Mouse (Mus musculus) cerebellum, postnatal 14 days (tissue): ENCODE data around the gene Zfp934.
"Not testable (repeated sequence)": the region's sequence is repeated elsewhere in the genome, so short reads cannot be mapped to it uniquely, and the experiment has no call there.

Source experiments
- DNase-seq, 2 experiments: peaks; one replicate each; pipeline ENCODE4 v3.0.0; 2021; ENCODE audit warnings: mixed read lengths in 2 of 2

Gene Zfp934

DNA sequence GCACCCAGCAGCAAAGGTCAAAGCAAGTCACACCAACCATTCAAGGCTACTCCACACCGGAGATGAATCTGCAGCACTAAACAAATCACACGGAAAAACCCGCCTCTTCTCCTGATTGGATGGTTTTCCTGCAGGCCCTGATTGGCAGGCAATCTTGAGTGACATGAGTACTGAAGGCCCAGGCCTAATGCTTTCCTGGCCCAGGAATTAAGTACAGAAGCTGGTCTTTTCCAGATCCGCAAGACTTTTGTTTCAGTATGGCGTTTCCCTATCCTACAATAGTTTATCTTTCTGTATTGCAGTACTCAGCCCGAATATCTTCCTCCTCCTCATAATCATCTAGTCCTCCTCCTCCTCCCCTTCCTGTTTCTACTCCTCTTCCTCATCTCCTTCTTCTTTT lies at the start of gene Zfp934:
Gene Zfp934, minus strand, starts transcription at position 101 of the 400 bp plus-strand sequence.
- DNase-seq, result not testable (repeated sequence)

DNA sequence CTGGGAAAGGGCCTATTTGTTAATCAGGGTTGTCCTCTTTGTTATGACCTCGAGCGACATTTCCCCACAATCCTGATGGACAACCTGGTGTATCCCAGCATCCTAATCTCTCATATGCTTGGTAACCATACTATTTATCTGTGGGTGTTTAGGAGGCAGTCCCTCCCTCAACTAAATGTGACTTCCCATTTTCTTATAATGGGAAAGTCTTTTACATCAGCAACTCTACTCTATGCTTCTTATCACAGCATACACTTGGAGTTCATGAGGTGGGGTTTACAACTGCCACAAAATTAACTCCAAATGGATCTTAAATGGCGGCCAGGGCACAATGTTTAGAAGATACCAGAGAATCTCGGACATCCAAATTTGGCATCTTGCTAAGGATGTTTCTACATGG lies 46.5 kb upstream of the Zfp934 start:
- DNase-seq, result not testable (repeated sequence)

DNA sequence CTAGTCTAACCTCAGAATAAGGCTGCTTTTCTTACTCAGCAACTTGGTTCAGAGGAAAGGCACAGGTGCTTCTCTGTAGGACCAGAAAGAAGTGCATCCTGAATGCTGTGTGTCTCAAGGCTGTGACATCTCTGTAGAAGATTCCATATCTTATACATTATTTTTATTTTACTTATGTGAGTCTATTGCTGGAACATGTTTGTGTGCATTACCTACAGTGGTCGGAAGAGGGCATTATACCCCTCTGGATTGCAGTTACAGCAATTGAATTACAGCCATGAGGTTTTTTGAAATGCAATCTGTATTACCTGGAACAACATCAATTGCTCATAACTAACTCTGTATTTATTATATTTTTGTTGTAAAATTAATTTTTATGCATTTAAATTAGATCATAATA lies 9.3 kb downstream of the Zfp934 start:
- DNase-seq, result peak; percentile 10 to 29

DNA sequence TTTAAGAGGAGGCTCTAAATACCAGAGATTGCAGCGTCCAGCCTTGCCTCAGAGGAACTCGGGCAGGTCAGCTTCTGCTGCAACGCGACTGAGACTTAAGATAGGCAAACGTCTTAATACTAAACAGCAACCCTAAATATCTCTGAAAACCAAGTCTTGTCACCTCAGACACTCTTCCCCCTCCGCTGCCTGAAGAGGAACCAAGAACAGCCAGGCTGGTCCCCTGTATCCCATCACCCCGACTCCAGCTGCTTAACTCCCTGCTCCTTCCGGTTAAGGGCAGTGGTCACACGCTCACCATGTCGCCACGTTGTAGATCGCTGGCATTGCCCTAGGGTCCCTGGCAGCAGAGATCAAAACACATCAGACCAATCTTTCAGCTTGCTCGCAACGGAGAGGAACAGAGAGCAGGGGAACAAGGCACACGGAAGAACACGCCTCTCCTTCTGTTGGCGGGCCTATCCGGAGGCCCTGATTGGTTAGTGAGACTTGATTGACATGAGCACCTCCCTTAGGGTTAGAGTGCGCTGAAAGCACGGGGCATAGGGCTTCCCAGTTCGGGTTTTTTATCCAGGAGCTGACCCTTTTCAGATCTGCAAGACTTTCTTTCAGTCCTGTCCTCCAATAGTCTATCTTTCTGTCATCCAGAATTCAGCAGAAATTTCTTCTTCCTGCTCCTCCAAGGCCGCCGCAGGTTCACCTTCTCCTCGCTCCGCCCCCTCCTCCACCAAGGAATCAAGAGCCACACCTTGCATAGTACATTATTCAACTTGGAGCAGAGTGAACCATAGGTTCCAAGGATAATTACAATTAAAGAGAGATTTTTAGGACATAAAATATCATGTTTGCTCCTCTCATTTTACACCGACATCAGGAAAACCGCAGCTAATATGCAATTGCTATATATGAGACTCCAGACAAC lies 12.5 kb downstream of the Zfp934 start, which contains the start of gene Zfp935:
Gene Zfp935, minus strand, starts transcription at position 323 of the 922 bp plus-strand sequence.
- DNase-seq, result peak; percentile 54 to 68

DNA sequence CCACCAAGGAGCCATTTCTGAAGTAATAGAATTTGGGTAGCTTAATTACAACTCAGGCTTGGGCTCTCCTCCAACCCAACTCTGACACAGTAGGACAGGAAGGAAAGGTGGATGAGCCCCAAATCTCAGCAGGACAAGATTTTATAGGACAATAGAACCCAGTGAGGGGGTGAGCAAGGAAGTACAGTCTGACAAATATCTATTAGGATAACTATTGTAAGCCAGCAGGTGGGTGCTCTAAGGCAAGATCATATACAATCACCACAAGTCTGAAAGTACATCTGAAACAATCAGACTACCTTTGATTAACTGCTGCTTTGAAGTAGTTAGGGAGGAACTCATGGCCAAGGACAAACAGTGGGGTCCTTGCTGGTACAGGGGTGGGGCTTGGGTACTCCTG lies 40.9 kb downstream of the Zfp934 start:
- DNase-seq, result not testable (repeated sequence)

DNA sequence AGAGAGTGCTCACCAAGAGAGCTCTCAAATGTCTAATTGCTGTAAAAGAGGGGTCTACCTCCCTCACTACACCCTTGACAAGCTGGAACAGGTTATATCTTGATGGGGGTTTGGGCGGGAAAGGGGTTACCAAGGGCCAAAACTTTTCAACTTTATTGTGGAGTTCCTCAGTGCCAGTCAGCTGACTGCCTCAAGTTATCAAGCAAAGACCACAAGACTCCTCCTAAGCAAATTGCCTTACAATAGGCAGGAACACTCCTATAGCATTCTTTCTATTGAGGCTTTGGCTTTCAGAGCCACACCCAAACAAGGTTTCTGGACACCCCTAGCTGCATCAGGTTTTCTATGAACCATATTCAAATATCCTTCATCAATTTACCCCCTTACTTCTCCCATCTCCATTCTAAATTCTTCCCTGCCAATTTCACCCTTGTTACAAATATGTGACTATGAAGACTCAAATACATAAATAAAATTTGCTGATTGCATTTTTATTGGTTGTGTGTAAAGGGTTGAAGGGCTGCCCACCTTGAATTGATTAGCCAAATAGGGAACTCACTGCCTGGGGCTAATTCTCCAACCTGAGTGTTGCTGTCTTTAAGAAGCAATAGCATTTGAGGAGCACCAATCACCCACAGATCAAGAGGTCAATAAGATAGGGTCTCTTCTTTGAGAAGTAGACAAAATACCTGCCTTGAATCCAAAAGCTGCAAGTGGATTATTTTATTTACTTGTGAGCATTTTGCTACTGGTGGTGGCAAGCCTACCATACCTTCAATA lies 60.2 kb downstream of the Zfp934 start:
- DNase-seq, result not testable (repeated sequence)

DNA sequence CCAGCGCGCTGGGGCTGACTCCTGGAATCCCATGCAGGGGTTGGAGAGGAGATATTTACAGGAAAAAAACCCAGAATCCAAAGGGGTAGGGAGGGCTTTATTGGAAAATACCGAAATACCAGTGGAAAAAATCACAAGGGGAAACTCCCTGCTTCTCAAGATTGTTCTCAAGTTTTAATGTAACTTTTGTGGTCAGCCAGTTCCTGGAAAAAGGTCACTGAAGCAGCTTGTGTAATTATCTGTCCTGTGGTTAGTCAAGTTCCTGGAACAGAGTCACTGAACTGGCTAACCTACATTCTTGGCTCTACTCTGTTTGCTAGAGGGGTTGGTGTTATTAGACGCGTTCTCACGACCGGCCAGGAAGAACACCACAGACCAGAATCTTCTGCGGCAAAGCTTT lies 98.3 kb downstream of the Zfp934 start:
- not testable (repeated sequence) for DNase-seq

DNA sequence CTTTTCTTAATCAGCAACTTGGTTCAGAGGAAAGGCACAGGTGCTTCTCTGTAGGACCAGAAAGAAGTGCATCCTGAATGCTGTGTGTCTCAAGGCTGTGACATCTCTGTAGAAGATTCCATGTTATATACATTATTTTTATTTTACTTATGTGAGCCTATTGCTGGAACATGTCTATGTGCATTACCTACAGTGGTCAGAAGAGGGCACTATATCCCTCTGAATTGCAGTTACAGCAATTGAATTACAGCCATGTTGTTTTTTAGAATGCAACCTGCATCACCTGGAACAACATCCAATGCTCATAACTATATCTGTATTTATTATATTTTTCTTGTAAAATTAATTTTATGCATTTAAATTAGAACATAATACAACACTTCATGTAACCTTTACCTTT lies 101.1 kb downstream of the Zfp934 start:
- DNase-seq, result peak; percentile 21 to 32

DNA sequence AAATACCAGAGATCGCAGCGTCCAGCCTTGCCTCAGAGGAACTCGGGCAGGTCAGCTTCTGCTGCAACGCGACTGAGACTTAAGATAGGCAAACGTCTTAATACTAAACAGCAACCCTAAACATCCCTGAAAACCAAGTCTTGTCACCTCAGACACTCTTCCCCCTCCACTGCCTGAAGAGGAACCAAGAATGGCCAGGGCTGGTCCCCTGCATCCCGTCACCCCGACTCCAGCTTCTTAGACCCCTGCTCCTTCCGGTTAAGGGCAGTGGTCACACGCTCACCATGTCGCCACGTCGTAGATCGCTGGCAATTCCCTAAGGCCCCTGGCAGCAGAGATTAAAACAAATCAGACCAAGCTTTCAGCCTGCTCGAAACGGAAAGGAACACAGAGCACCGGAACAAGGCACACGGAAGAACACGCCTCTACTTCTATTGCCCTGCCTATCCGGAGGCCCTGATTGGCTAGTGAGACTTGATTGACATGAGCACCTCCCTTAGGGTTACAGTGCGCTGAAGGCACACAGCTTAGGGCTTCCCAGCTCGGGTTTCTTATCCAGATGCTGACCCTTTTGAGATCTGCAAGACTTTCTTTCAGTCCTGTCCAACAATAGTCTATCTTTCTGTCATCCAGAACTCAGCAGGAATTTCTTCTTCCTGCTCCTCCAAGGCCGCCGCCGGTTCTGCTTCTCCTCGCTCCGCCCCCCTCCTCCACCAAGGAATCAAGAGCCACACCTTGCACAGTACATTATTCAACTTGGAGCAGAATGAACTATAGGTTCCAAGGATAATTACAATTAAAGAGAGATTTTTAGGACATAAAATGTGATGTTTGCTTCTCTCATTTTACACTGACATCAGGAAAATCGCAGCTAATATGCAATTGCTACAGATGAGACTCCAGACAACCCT lies 104.3 kb downstream of the Zfp934 start, which contains the start of gene Gm49359:
Gene Gm49359, minus strand, starts transcription at position 409 of the 911 bp plus-strand sequence.
- DNase-seq, result peak; percentile 90
